Mouse (Mus musculus) embryo, embryonic 10 days (tissue): ENCODE measurements around the gene Olfr1230.

Source experiments
- DNase-seq: peaks from one replicate; pipeline ENCODE4 v3.0.0-alpha.2; 2015; ENCODE audit warnings: low spot score

Olfr1230 gene

GRCm38 (mm10) chr2:89297168-89297567 is at the start of gene Olfr1230:
Olfr1230 (minus strand) TSS chr2:89297268.
- no peak for DNase-seq

- DNase-seq: no peak
Measured at GRCm38 (mm10) chr2:89342298-89342697, 45.2 kb upstream of the Olfr1230 start, which contains the start of gene Olfr1233. Olfr1233 (minus strand) TSS chr2:89342398.

- no peak for DNase-seq
Measured at GRCm38 (mm10) chr2:89329575-89329974, 32.5 kb upstream of the Olfr1230 start, which contains the start of gene Olfr1232. Olfr1232 (minus strand) TSS chr2:89329675.

- no peak for DNase-seq
Measured at GRCm38 (mm10) chr2:89306974-89307373, 9.9 kb upstream of the Olfr1230 start, which contains the start of gene Olfr1231. Olfr1231 (minus strand) TSS chr2:89307074.

- DNase-seq: no peak
Measured at GRCm38 (mm10) chr2:89287914-89288313, 9.2 kb downstream of the Olfr1230 start, which contains the start of gene Olfr1229. Olfr1229 (minus strand) TSS chr2:89288014.

DNA sequence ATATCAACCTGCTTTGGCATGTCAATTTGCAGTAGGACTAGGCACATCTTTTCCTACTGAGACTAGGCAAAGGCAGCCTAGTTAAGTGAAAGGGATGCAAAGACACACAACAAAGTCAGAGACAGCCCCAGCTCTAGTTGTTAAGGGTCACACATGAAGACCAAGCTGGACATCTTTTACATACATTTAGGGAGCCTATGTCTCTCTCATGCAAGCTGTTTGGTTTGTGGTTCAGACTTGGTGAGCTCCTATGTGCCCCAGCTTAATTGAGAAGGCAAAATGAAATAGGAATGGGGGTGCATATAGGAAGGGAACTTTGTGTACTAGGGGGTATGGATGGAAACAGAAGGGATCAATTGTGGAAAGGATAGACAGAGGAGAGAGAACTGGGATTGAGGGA is 43.1 kb downstream of the Olfr1230 start, which contains the start of gene Olfr1228:
Olfr1228 (minus strand) TSS at position 101 of the 400 bp plus-strand sequence.
- DNase-seq: no peak
